Mouse (Mus musculus) ES-E14 (cell line): ENCODE data around the gene Rnasek. TPM values are rescaled to one million over a fixed set of nuclear protein-coding genes. Genes with fewer than 3 reads are reported as not detected.

Experiments used
- DNase-seq: peaks from one replicate; pipeline ENCODE4 v3.0.0-alpha.2; 2013; ENCODE audit warnings: low read depth, low spot score
- H3K27ac ChIP-seq: 2 replicates; pipeline ENCODE4 v1.5.1; 2012; ENCODE audit warnings: low read depth, mild to moderate bottlenecking, low read length, moderate library complexity, mixed read lengths; ENCODE audit not compliant: poor library complexity, insufficient read depth, severe bottlenecking
- H3K36me3 ChIP-seq: 2 replicates; pipeline ENCODE4 v1.6.1; 2012; ENCODE audit warnings: mild to moderate bottlenecking, low read length, moderate library complexity, mixed read lengths; ENCODE audit not compliant: control insufficient read depth, poor library complexity, insufficient read depth, severe bottlenecking
- H3K4me1 ChIP-seq, 2 experiments: fragments of 150-350 bp in 1 of 2; sonication (generic) in 1 of 2; 2 replicates each; pipeline ENCODE4 v1.6.1; 2012; ENCODE audit warnings: low read length in 2 of 2, mild to moderate bottlenecking in 1 of 2, mixed read lengths in 1 of 2; ENCODE audit not compliant: control insufficient read depth in 2 of 2, insufficient read depth in 2 of 2, poor library complexity in 1 of 2
- H3K4me3 ChIP-seq, 2 experiments: fragments of 150-350 bp in 1 of 2; sonication (generic) in 1 of 2; 2 replicates each; pipeline ENCODE4 v1.5.1; 2012; ENCODE audit warnings: low read length in 2 of 2, low read depth in 1 of 2, mild to moderate bottlenecking in 1 of 2, mixed read lengths in 1 of 2; ENCODE audit not compliant: insufficient read depth in 1 of 2, poor library complexity in 1 of 2, severe bottlenecking in 1 of 2
- H3K9ac ChIP-seq: 2 replicates; pipeline ENCODE4 v1.6.1; 2012; ENCODE audit warnings: low read depth, mild to moderate bottlenecking, low read length, mixed read lengths; ENCODE audit not compliant: poor library complexity, insufficient read depth, severe bottlenecking
- H3K9me3 ChIP-seq: fragments of 150-350 bp; sonication (generic); 2 replicates; pipeline ENCODE4 v1.6.1; 2012; ENCODE audit warnings: low read depth, mild to moderate bottlenecking, low read length; ENCODE audit not compliant: control insufficient read depth, insufficient read depth
- CHD2 ChIP-seq: IDR thresholded peaks from 2 replicates; pipeline ENCODE4 v1.6.1; 2014; ENCODE audit warnings: mild to moderate bottlenecking, low read depth, low read length, inconsistent platforms
- HCFC1 ChIP-seq: IDR thresholded peaks from 2 replicates; pipeline ENCODE4 v1.6.1; 2012; ENCODE audit warnings: low read length, inconsistent platforms, borderline replicate concordance; ENCODE audit not compliant: insufficient read depth
- MAFK ChIP-seq: IDR thresholded peaks from 2 replicates; pipeline ENCODE4 v1.6.1; 2014; ENCODE audit warnings: mild to moderate bottlenecking, low read depth, low read length, inconsistent platforms; ENCODE audit not compliant: insufficient read depth
- ZC3H11A ChIP-seq: IDR thresholded peaks from 2 replicates; pipeline ENCODE4 v1.6.1; 2012; ENCODE audit warnings: low read depth, mild to moderate bottlenecking, inconsistent platforms, low read length, borderline replicate concordance
- ZNF384 ChIP-seq: IDR thresholded peaks from 2 replicates; pipeline ENCODE4 v1.6.1; 2012; ENCODE audit warnings: low read depth, low read length, inconsistent platforms
- in situ Hi-C, 2 experiments: fragments of 600-800 bp; cut with MboI; formaldehyde crosslinking; loops; one replicate each; pipeline ENCODE4 v1.15.1; 2025; ENCODE audit warnings: low sequenced_read_pairs in 2 of 2, inconsistent platforms in 1 of 2; ENCODE audit not compliant: unreplicated experiment in 2 of 2
- total RNA-seq: library from RNA; depleted of rRNA; stranded (reverse); fragments of 300-350 nt; gene quantifications from 2 replicates; pipeline ENCODE4 v1.2.3, GENCODE M21; 2012

Rnasek gene
- total RNA-seq, 1 experiment = 66.0 TPM

GRCm38 (mm10) chr11:70238591-70239440, 826 bp downstream of the Rnasek start:
- no peak for TF ChIP-seq ZNF384
- no peak for TF ChIP-seq CHD2
- TF ChIP-seq HCFC1 = no peak
- TF ChIP-seq MAFK = no peak
- no peak for DNase-seq
- H3K4me1 ChIP-seq = peaks cover 7 to 16% of the 10 kb centered on the region in 2 experiments; a peak in 3 of 4 replicates
- H3K9me3 ChIP-seq = no peaks in the 10 kb centered on the region
- H3K27ac ChIP-seq = no peak overlapping the region
- peak overlapping the region; percentile 89 for H3K9ac ChIP-seq
- H3K36me3 ChIP-seq = peaks cover 17% of the 10 kb centered on the region
- in situ Hi-C loops = no loop called here
- H3K4me3 ChIP-seq = peak overlapping the region; percentile 86 to 98

- peak within 1 kb of the TSS; percentile 86 to 98 for H3K4me3 ChIP-seq
- no peaks in the 10 kb centered on the region for H3K9me3 ChIP-seq
- in situ Hi-C loops = no loop called here
- peaks cover 11 to 22% of the 10 kb centered on the region in 2 experiments; a peak in 3 of 4 replicates for H3K4me1 ChIP-seq
- peak; percentile 94 for DNase-seq
- H3K9ac ChIP-seq = peak within 1 kb of the TSS; percentile 89
- no peak for TF ChIP-seq HCFC1
- TF ChIP-seq ZNF384 = no peak
- peak; percentile 57; the same call in 1 of the 2 replicates for TF ChIP-seq CHD2
- no peak for TF ChIP-seq ZC3H11A
- TF ChIP-seq MAFK = no peak
- H3K36me3 ChIP-seq = peaks cover 17% of the 10 kb centered on the region
- H3K27ac ChIP-seq = peak within 1 kb of the TSS; percentile 73
Observed at GRCm38 (mm10) chr11:70237457-70238167, 2.0 kb downstream of the Rnasek start, which contains the start of gene 0610010K14Rik. Gene 0610010K14Rik (minus strand): TSS chr11:70237914.

- DNase-seq = no peak
- Histone ChIP-seq H3K36me3 (peaks cover 17% of the 10 kb centered on the region), H3K9ac (peak overlapping the region; percentile 45; the same call in 1 of the 2 replicates), H3K27ac (no peak overlapping the region), H3K9me3 (no peaks in the 10 kb centered on the region), H3K4me1 (peaks cover 11 to 25% of the 10 kb centered on the region in 2 experiments; a peak in 3 of 4 replicates), H3K4me3 (peak overlapping the region in 1 of 2 experiments; percentile 86; a peak in 3 of 4 replicates)
- in situ Hi-C loops = no loop called here
- TF ChIP-seq CHD2 (no peak), ZNF384 (no peak), ZC3H11A (no peak), HCFC1 (no peak), MAFK (no peak)
Observed at GRCm38 (mm10) chr11:70236717-70237116, 2.9 kb downstream of the Rnasek start.

- Histone ChIP-seq H3K36me3 (peaks cover 17% of the 10 kb centered on the region), H3K27ac (no peak overlapping the region), H3K9me3 (no peaks in the 10 kb centered on the region), H3K4me1 (peaks cover 14 to 25% of the 10 kb centered on the region in 2 experiments), H3K9ac (0 out of 2 replicates have a peak overlapping the region, but pooled peaks have one; percentile 13), H3K4me3 (no peak overlapping the region)
- DNase-seq = no peak
- no peak for TF ChIP-seq ZC3H11A
- TF ChIP-seq HCFC1 = no peak
- no peak for TF ChIP-seq MAFK
- TF ChIP-seq ZNF384 = no peak
- no peak for TF ChIP-seq CHD2
- in situ Hi-C loops = no loop called here
Observed at GRCm38 (mm10) chr11:70235254-70235900, 4.3 kb downstream of the Rnasek start.
